Mouse (Mus musculus) testis, postnatal 14 days (tissue): ENCODE results near the gene Olfr845.

Experiments
- DNase-seq: peaks from one replicate; pipeline ENCODE4 v3.0.0; 2021; ENCODE audit warnings: low spot score

Olfr845 gene

DNA sequence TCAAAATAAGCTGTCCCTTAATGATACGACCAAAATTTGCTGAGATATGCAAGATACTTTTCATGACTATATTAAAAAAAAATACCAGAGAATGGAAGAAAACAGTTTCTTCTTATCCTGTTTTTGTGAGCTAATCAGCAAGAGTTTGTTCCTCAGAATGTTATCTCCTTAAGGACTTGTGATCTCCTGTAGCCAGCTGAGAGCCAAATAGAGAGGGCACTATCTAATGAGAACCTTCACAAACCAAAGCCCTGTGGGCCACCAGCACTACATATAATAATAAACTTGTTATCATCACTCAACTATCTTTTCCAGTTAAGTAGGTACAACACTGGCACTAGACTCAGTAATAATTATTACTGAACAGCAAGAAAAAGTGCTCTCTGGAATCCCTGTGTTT is at the start of gene Olfr845:
TSS of gene Olfr845 (plus strand) at position 301 of the 400 bp plus-strand sequence.
- no peak for DNase-seq

DNA sequence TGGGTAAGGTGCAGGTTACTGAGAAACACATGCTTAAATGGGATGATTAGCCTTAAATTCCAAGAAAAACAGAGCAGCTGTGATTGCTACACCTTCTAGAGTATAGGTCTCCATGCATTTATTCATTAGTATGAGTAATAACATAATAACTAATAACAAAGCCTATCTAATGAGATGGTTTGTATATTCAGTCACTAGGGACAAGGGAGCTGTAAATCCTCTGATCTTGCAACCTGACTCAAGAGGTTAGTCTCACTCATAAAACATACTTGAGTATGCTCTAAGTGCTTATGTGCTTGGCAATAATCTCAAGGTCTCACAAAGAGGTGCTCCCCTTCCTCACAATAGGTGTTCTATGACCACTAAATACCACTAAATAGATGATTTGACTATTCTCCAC is 20.2 kb upstream of the Olfr845 start, which contains the start of gene Olfr844:
TSS of gene Olfr844 (plus strand) at position 301 of the 400 bp plus-strand sequence.
- DNase-seq = no peak

DNA sequence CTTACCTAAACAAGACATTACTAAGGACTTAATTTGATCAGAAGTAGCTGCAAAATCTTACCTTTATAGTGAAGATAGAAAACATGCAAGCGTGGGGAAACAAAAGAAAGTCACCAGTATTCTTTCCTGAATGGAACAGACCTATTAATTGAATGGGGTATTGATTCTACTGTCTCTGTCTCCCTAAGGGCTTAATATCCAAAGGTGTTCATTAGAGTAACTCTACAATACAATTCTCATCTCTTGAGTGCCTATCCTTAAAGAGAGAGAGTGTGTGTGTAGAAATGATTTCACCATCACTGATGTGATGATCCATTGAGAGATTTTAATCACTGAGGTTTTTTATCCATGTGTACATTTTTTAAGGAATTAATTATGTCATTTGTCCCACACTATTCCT is 27.6 kb downstream of the Olfr845 start, which contains the start of gene Olfr846:
TSS of gene Olfr846 (minus strand) at position 101 of the 400 bp plus-strand sequence.
- DNase-seq = no peak

- no peak for DNase-seq
Observed at GRCm38 (mm10) chr9:19378569-19378968, 42.3 kb downstream of the Olfr845 start, which contains the start of gene Olfr847. Gene Olfr847, minus strand, starts transcription at chr9:19378669.
